Mouse (Mus musculus) neural tube, embryonic 14.5 days (tissue): ENCODE data around the gene Exoc6. TPM values are rescaled to one million over a fixed set of nuclear protein-coding genes. Genes with fewer than 3 reads are reported as not detected.
"Not testable (repeated sequence)": the region's sequence is repeated elsewhere in the genome, so short reads cannot be mapped to it uniquely, and the experiment has no call there.

Experiments
- ATAC-seq: fragments of 200-750 bp; cut with Nextera tagmentation; 2 replicates; pipeline ENCODE4 v1.8.0; 2017; ENCODE audit warnings: low read depth, mild to moderate bottlenecking, moderate TSS enrichment, moderate library complexity
- H3K27ac ChIP-seq: fragments of 300-500 bp; sonication (generic); 2 replicates; pipeline ENCODE4 v1.5.1; 2014; ENCODE audit warnings: low read depth, mild to moderate bottlenecking, control low read depth, low read length, moderate library complexity, mixed read lengths
- H3K27me3 ChIP-seq: fragments of 300-500 bp; sonication (generic); 2 replicates; pipeline ENCODE4 v1.6.1; 2014; ENCODE audit warnings: low read length; ENCODE audit not compliant: control insufficient read depth, insufficient read depth
- H3K36me3 ChIP-seq: fragments of 300-500 bp; sonication (generic); 2 replicates; pipeline ENCODE4 v1.6.1; 2014; ENCODE audit warnings: low read length, mixed read lengths; ENCODE audit not compliant: control insufficient read depth, insufficient read depth
- H3K4me1 ChIP-seq: fragments of 300-500 bp; sonication (generic); 2 replicates; pipeline ENCODE4 v1.6.1; 2014; ENCODE audit warnings: low read length; ENCODE audit not compliant: control insufficient read depth, insufficient read depth
- H3K4me2 ChIP-seq: fragments of 300-500 bp; sonication (generic); 2 replicates; pipeline ENCODE4 v1.6.1; 2014; ENCODE audit warnings: mild to moderate bottlenecking, low read depth, low read length, control low read depth
- H3K4me3 ChIP-seq: fragments of 300-500 bp; sonication (generic); 2 replicates; pipeline ENCODE4 v1.5.1; 2014; ENCODE audit warnings: low read depth, low read length, control low read depth, mixed read lengths
- H3K9ac ChIP-seq: fragments of 300-500 bp; sonication (generic); replicated peaks from 2 replicates; pipeline ENCODE4 v1.6.1; 2014; ENCODE audit warnings: low read depth, mild to moderate bottlenecking, control low read depth, low read length, mixed read lengths
- H3K9me3 ChIP-seq: fragments of 300-500 bp; sonication (generic); 2 replicates; pipeline ENCODE4 v1.6.1; 2016; ENCODE audit warnings: low read length; ENCODE audit not compliant: control insufficient read depth
- WGBS: fragments of 180-500 bp; shearing (Covaris S2); extraction: QIAGEN DNeasy Blood & Tissue Kit; methylation state at CpG from one replicate; pipeline ENCODE4 v1.1.7; 2014; 5-methylcytosine and 5-hydroxymethylcytosine counted together
- polyA plus RNA-seq: library from polyadenylated mRNA; unstranded; fragments of >200 nt; fragmentation: Nextera tagmentation; extraction: Ambion mirVana; gene quantifications from 2 replicates; pipeline ENCODE4 v1.2.1, GENCODE M21; 2014

Exoc6 gene
- polyA plus RNA-seq, 1 experiment from 2014 or later = 26.5 TPM

- no peaks in the 10 kb centered on the region for H3K36me3 ChIP-seq
- H3K9ac ChIP-seq = no peak overlapping the region
- ATAC-seq = no peak
- H3K27me3 ChIP-seq = no peaks in the 10 kb centered on the region
- 83% methylated on average over 15 of the region's 15 CpGs for WGBS
- no peaks in the 10 kb centered on the region for H3K4me1 ChIP-seq
- H3K4me3 ChIP-seq = no peak overlapping the region
- H3K27ac ChIP-seq = no peak overlapping the region
- H3K9me3 ChIP-seq = no peaks in the 10 kb centered on the region
- no peak overlapping the region for H3K4me2 ChIP-seq
Measured at GRCm38 (mm10) chr19:37523280-37524062, 26.7 kb upstream of the Exoc6 start.

- WGBS = 89% methylated on average over 11 of the region's 11 CpGs
- no peaks in the 10 kb centered on the region for H3K9me3 ChIP-seq
- no peak overlapping the region for H3K9ac ChIP-seq
- H3K4me1 ChIP-seq = no peaks in the 10 kb centered on the region
- ATAC-seq = no peak
- no peak overlapping the region for H3K4me2 ChIP-seq
- no peaks in the 10 kb centered on the region for H3K36me3 ChIP-seq
- H3K27ac ChIP-seq = no peak overlapping the region
- no peaks in the 10 kb centered on the region for H3K27me3 ChIP-seq
- H3K4me3 ChIP-seq = no peak overlapping the region
Measured at GRCm38 (mm10) chr19:37525925-37526324, 24.3 kb upstream of the Exoc6 start.

GRCm38 (mm10) chr19:37526768-37527167 is 23.4 kb upstream of the Exoc6 start:
- ATAC-seq = no peak
- 51% methylated on average over 8 of the region's 8 CpGs for WGBS
- H3K27ac ChIP-seq = no peak overlapping the region
- H3K9ac ChIP-seq = no peak overlapping the region
- no peaks in the 10 kb centered on the region for H3K4me1 ChIP-seq
- H3K9me3 ChIP-seq = no peaks in the 10 kb centered on the region
- H3K4me2 ChIP-seq = no peak overlapping the region
- H3K36me3 ChIP-seq = no peaks in the 10 kb centered on the region
- H3K4me3 ChIP-seq = no peak overlapping the region
- no peaks in the 10 kb centered on the region for H3K27me3 ChIP-seq

DNA sequence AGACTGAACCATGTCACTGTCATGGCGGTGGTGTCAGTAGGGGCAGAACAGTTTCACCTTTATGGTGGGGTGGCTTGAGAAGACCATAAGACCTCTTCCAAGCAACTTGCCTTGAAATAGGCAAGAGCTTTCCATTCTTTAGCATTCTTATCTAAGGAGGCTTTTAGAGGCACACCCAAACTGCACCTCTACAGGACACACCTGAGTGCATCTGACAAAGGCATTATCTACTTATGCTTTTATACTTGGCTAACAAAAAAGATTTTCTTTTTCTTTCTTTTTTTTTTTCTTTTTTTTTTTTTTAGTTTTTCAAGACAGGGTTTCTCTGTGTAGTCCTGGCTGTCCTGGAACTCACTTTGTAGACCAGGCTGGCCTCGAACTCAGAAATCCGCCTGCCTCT is 22.5 kb upstream of the Exoc6 start:
- not testable (repeated sequence) for H3K36me3 ChIP-seq, H3K9ac ChIP-seq, ATAC-seq, H3K27me3 ChIP-seq, H3K4me3 ChIP-seq, H3K4me1 ChIP-seq, H3K27ac ChIP-seq, H3K4me2 ChIP-seq, H3K9me3 ChIP-seq
- 95% methylated on average over 3 of the region's 3 CpGs for WGBS

- H3K27ac ChIP-seq = no peak overlapping the region
- H3K4me3 ChIP-seq = no peak overlapping the region
- no peaks in the 10 kb centered on the region for H3K9me3 ChIP-seq
- no peaks in the 10 kb centered on the region for H3K27me3 ChIP-seq
- H3K36me3 ChIP-seq = no peaks in the 10 kb centered on the region
- ATAC-seq = no peak
- no peak overlapping the region for H3K4me2 ChIP-seq
- H3K9ac ChIP-seq = no peak overlapping the region
- 60% methylated on average over 6 of the region's 6 CpGs for WGBS
- no peaks in the 10 kb centered on the region for H3K4me1 ChIP-seq
Measured at GRCm38 (mm10) chr19:37528581-37528980, 21.6 kb upstream of the Exoc6 start.

GRCm38 (mm10) chr19:37529296-37529695 is 20.9 kb upstream of the Exoc6 start:
- no peaks in the 10 kb centered on the region for H3K9me3 ChIP-seq
- H3K4me3 ChIP-seq = no peak overlapping the region
- WGBS = 91% methylated on average over 9 of the region's 9 CpGs
- no peak overlapping the region for H3K9ac ChIP-seq
- no peaks in the 10 kb centered on the region for H3K27me3 ChIP-seq
- no peaks in the 10 kb centered on the region for H3K4me1 ChIP-seq
- ATAC-seq = no peak
- H3K27ac ChIP-seq = no peak overlapping the region
- no peaks in the 10 kb centered on the region for H3K36me3 ChIP-seq
- H3K4me2 ChIP-seq = no peak overlapping the region

- 41% methylated on average over 7 of the region's 7 CpGs for WGBS
- H3K9ac ChIP-seq = no peak overlapping the region
- no peaks in the 10 kb centered on the region for H3K4me1 ChIP-seq
- no peaks in the 10 kb centered on the region for H3K36me3 ChIP-seq
- H3K27me3 ChIP-seq = no peaks in the 10 kb centered on the region
- H3K9me3 ChIP-seq = no peaks in the 10 kb centered on the region
- no peak overlapping the region for H3K4me3 ChIP-seq
- H3K27ac ChIP-seq = no peak overlapping the region
- H3K4me2 ChIP-seq = no peak overlapping the region
- ATAC-seq = peak; percentile 63; the same call in 1 of the 2 replicates
Measured at GRCm38 (mm10) chr19:37529975-37530515, 20.2 kb upstream of the Exoc6 start.

GRCm38 (mm10) chr19:37530601-37531000 is 19.6 kb upstream of the Exoc6 start:
- no peak overlapping the region for H3K4me2 ChIP-seq
- WGBS = 84% methylated on average over 3 of the region's 3 CpGs
- ATAC-seq = no peak

GRCm38 (mm10) chr19:37531200-37531845 is 18.9 kb upstream of the Exoc6 start:
- no peak overlapping the region for H3K4me2 ChIP-seq
- no peaks in the 10 kb centered on the region for H3K27me3 ChIP-seq
- 49% methylated on average over 7 of the region's 7 CpGs for WGBS
- H3K9ac ChIP-seq = no peak overlapping the region
- ATAC-seq = no peak
- no peaks in the 10 kb centered on the region for H3K9me3 ChIP-seq
- no peaks in the 10 kb centered on the region for H3K4me1 ChIP-seq
- no peaks in the 10 kb centered on the region for H3K36me3 ChIP-seq
- no peak overlapping the region for H3K27ac ChIP-seq
- H3K4me3 ChIP-seq = no peak overlapping the region

More at GRCm38 (mm10) chr19:37530601-37531000, 19.6 kb upstream of the Exoc6 start:
- Histone ChIP-seq H3K9me3 (no peaks in the 10 kb centered on the region), H3K4me3 (no peak overlapping the region), H3K4me1 (no peaks in the 10 kb centered on the region), H3K27me3 (no peaks in the 10 kb centered on the region), H3K27ac (no peak overlapping the region), H3K36me3 (no peaks in the 10 kb centered on the region), H3K9ac (no peak overlapping the region)
